Mouse (Mus musculus) heart, embryonic 16.5 days (tissue): ENCODE results near the gene Pcbp4. TPM values are rescaled to one million over a fixed set of nuclear protein-coding genes. Genes with fewer than 3 reads are reported as not detected.
A peak's percentile ranks its signal among the peaks of the same experiment; 100 is the strongest.

Source experiments
- ATAC-seq: fragments of 200-750 bp; cut with Nextera tagmentation; replicated peaks from 2 replicates; pipeline ENCODE4 v1.8.0; 2017; ENCODE audit warnings: moderate number of reproducible peaks; ENCODE audit not compliant: insufficient read depth, low FRiP score; ENCODE audit errors: extremely low read depth
- H3K27ac ChIP-seq: fragments of 300-500 bp; sonication (generic); 2 replicates; pipeline ENCODE4 v1.5.1; 2014; ENCODE audit warnings: mild to moderate bottlenecking, low read length, control low read depth, moderate library complexity
- H3K27me3 ChIP-seq: fragments of 300-500 bp; sonication (generic); 2 replicates; pipeline ENCODE4 v1.6.1; 2014; ENCODE audit warnings: low read length, mixed read lengths; ENCODE audit not compliant: control insufficient read depth, insufficient read depth
- H3K36me3 ChIP-seq: fragments of 300-500 bp; sonication (generic); 2 replicates; pipeline ENCODE4 v1.6.1; 2014; ENCODE audit not compliant: control insufficient read depth, insufficient read depth
- H3K4me1 ChIP-seq: fragments of 300-500 bp; sonication (generic); 2 replicates; pipeline ENCODE4 v1.6.1; 2014; ENCODE audit warnings: low read length, mixed read lengths; ENCODE audit not compliant: control insufficient read depth, insufficient read depth
- H3K4me2 ChIP-seq: fragments of 300-500 bp; sonication (generic); 2 replicates; pipeline ENCODE4 v1.6.1; 2014; ENCODE audit warnings: low read depth, mild to moderate bottlenecking, control low read depth, low read length
- H3K4me3 ChIP-seq: fragments of 300-500 bp; sonication (generic); 2 replicates; pipeline ENCODE4 v1.5.1; 2014; ENCODE audit warnings: mild to moderate bottlenecking, control low read depth, low read length
- H3K9ac ChIP-seq: fragments of 300-500 bp; sonication (generic); 2 replicates; pipeline ENCODE4 v1.6.1; 2014; ENCODE audit warnings: low read length, control low read depth
- H3K9me3 ChIP-seq: fragments of 300-500 bp; sonication (generic); replicated peaks from 2 replicates; pipeline ENCODE4 v1.6.1; 2016; ENCODE audit warnings: low read length; ENCODE audit not compliant: control insufficient read depth
- WGBS: fragments of 180-500 bp; shearing (Covaris S2); extraction: QIAGEN DNeasy Blood & Tissue Kit; methylation state at CpG from one replicate; pipeline ENCODE4 v1.1.7; 2014; 5-methylcytosine and 5-hydroxymethylcytosine counted together
- polyA plus RNA-seq: library from polyadenylated mRNA; unstranded; fragments of >200 nt; fragmentation: Nextera tagmentation; extraction: Ambion mirVana; gene quantifications from 2 replicates; pipeline ENCODE4 v1.2.1, GENCODE M21; 2015

The Pcbp4 gene
- polyA plus RNA-seq, 1 experiment from 2014 or later, result 64.8 TPM

GRCm38 (mm10) chr9:106473081-106473752 lies 20.1 kb downstream of the Pcbp4 start:
- ATAC-seq, result no peak
- H3K9me3 ChIP-seq, result no peaks in the 10 kb centered on the region

GRCm38 (mm10) chr9:106473753-106474105 lies 20.6 kb downstream of the Pcbp4 start:
- no peaks in the 10 kb centered on the region for H3K27me3 ChIP-seq
- ATAC-seq, result no peak
- no peaks in the 10 kb centered on the region for H3K36me3 ChIP-seq
- H3K4me3 ChIP-seq, result no peak overlapping the region
- no peak overlapping the region for H3K4me2 ChIP-seq
- peaks cover 27% of the 10 kb centered on the region for H3K4me1 ChIP-seq
- no peaks in the 10 kb centered on the region for H3K9me3 ChIP-seq
- no peak overlapping the region for H3K27ac ChIP-seq
- no peak overlapping the region for H3K9ac ChIP-seq
- WGBS, result 81% methylated on average over 5 of the region's 5 CpGs

More at GRCm38 (mm10) chr9:106473081-106473752, 20.1 kb downstream of the Pcbp4 start:
- Histone ChIP-seq H3K4me2 (no peak overlapping the region), H3K9ac (no peak overlapping the region), H3K4me3 (no peak overlapping the region), H3K36me3 (no peaks in the 10 kb centered on the region), H3K27ac (no peak overlapping the region), H3K4me1 (peaks cover 26% of the 10 kb centered on the region), H3K27me3 (no peaks in the 10 kb centered on the region)
- 91% methylated on average over 16 of the region's 16 CpGs for WGBS

GRCm38 (mm10) chr9:106474456-106474855 lies 21.4 kb downstream of the Pcbp4 start:
- Histone ChIP-seq H3K9ac (no peak overlapping the region; the same call in 1 of the 2 replicates), H3K4me3 (no peak overlapping the region), H3K9me3 (no peaks in the 10 kb centered on the region), H3K27me3 (no peaks in the 10 kb centered on the region), H3K36me3 (no peaks in the 10 kb centered on the region), H3K4me2 (no peak overlapping the region), H3K4me1 (peaks cover 27% of the 10 kb centered on the region), H3K27ac (no peak overlapping the region)
- 5% methylated on average over 6 of the region's 6 CpGs for WGBS
- ATAC-seq, result no peak

GRCm38 (mm10) chr9:106475046-106475445 lies 22.0 kb downstream of the Pcbp4 start:
- ATAC-seq, result no peak
- no peaks in the 10 kb centered on the region for H3K9me3 ChIP-seq
- WGBS, result 72% methylated on average over 7 of the region's 7 CpGs
- no peak overlapping the region for H3K27ac ChIP-seq
- no peak overlapping the region for H3K4me2 ChIP-seq
- H3K4me1 ChIP-seq, result peaks cover 27% of the 10 kb centered on the region
- no peaks in the 10 kb centered on the region for H3K36me3 ChIP-seq
- H3K9ac ChIP-seq, result no peak overlapping the region
- no peaks in the 10 kb centered on the region for H3K27me3 ChIP-seq
- no peak overlapping the region for H3K4me3 ChIP-seq

GRCm38 (mm10) chr9:106475663-106476001 lies 22.5 kb downstream of the Pcbp4 start, which contains the start of gene Rrp9:
TSS of gene Rrp9 (plus strand) at chr9:106475963.
- Histone ChIP-seq H3K4me3 (peak within 1 kb of the TSS; percentile 34), H3K9ac (peak within 1 kb of the TSS; percentile 64), H3K36me3 (peaks cover 2% of the 10 kb centered on the region; the same call in 1 of the 2 replicates), H3K27me3 (no peaks in the 10 kb centered on the region), H3K27ac (peak within 1 kb of the TSS; percentile 78), H3K4me1 (peaks cover 27% of the 10 kb centered on the region), H3K4me2 (peak within 1 kb of the TSS; percentile 63), H3K9me3 (no peaks in the 10 kb centered on the region)
- 80% methylated on average over 10 of the region's 10 CpGs for WGBS
- no peak for ATAC-seq

- H3K4me1 ChIP-seq, result peaks cover 27% of the 10 kb centered on the region
- peaks cover 7% of the 10 kb centered on the region for H3K36me3 ChIP-seq
- 21% methylated on average over 16 of the region's 16 CpGs for WGBS
Measured at GRCm38 (mm10) chr9:106476002-106476923, 23.2 kb downstream of the Pcbp4 start.

GRCm38 (mm10) chr9:106476924-106477484 lies 23.9 kb downstream of the Pcbp4 start, which contains the start of gene Parp3:
TSS of gene Parp3 (minus strand) at chr9:106476949.
- Histone ChIP-seq H3K9ac (peak within 1 kb of the TSS; percentile 64), H3K4me1 (peaks cover 27% of the 10 kb centered on the region), H3K27ac (peak within 1 kb of the TSS; percentile 78), H3K4me3 (peak within 1 kb of the TSS; percentile 62), H3K9me3 (no peaks in the 10 kb centered on the region), H3K27me3 (no peaks in the 10 kb centered on the region), H3K4me2 (peak within 1 kb of the TSS; percentile 99), H3K36me3 (peaks cover 13% of the 10 kb centered on the region)
- WGBS, result 0% methylated on average over 41 of the region's 41 CpGs
- ATAC-seq, result peak; percentile 98

More at GRCm38 (mm10) chr9:106476002-106476923, 23.2 kb downstream of the Pcbp4 start:
- Histone ChIP-seq H3K9me3 (no peaks in the 10 kb centered on the region), H3K27ac (peak overlapping the region; percentile 78), H3K4me3 (peak overlapping the region; percentile 34), H3K27me3 (no peaks in the 10 kb centered on the region), H3K4me2 (peak overlapping the region; percentile 63), H3K9ac (peak overlapping the region; percentile 64)
- peak; percentile 13 for ATAC-seq

- no peak overlapping the region for H3K27ac ChIP-seq
- peaks cover 13% of the 10 kb centered on the region for H3K36me3 ChIP-seq
- no peaks in the 10 kb centered on the region for H3K27me3 ChIP-seq
- no peaks in the 10 kb centered on the region for H3K9me3 ChIP-seq
- peak overlapping the region; percentile 62 for H3K4me3 ChIP-seq
- peak overlapping the region; percentile 99 for H3K4me2 ChIP-seq
- H3K4me1 ChIP-seq, result peaks cover 27% of the 10 kb centered on the region
- WGBS, result 1% methylated on average over 16 of the region's 16 CpGs
- ATAC-seq, result no peak
- H3K9ac ChIP-seq, result peak overlapping the region; percentile 62
Measured at GRCm38 (mm10) chr9:106477649-106478048, 24.6 kb downstream of the Pcbp4 start.
